Mouse (Mus musculus): Measurements from ENCODE around the gene Cyp19a1. TPM values are rescaled to one million over a fixed set of nuclear protein-coding genes. Genes with fewer than 3 reads are reported as not detected.

Gene Cyp19a1
- total RNA-seq (2021): not detected
- polyA plus RNA-seq (2012; rRNA removed): not detected in 2 replicates
- long read RNA-seq: 0 reads

GRCm38 (mm10) chr9:54268010-54268409, at the start of gene Cyp19a1:
Gene Cyp19a1 (minus strand): TSS chr9:54268110.
- no peak for DNase-seq

- no peak for DNase-seq
Measured at GRCm38 (mm10) chr9:54316363-54316762, 48.5 kb upstream of the Cyp19a1 start.

- no peak for DNase-seq
Measured at GRCm38 (mm10) chr9:54308751-54309358, 40.9 kb upstream of the Cyp19a1 start.

GRCm38 (mm10) chr9:54308209-54308608, 40.3 kb upstream of the Cyp19a1 start:
- no peak for DNase-seq

GRCm38 (mm10) chr9:54301255-54301654, 33.3 kb upstream of the Cyp19a1 start:
- DNase-seq: no peak

- DNase-seq: peak; percentile 20
Measured at GRCm38 (mm10) chr9:54299792-54300191, 31.9 kb upstream of the Cyp19a1 start.

- no peak for DNase-seq
Measured at GRCm38 (mm10) chr9:54299389-54299788, 31.5 kb upstream of the Cyp19a1 start.

GRCm38 (mm10) chr9:54287804-54288203, 19.9 kb upstream of the Cyp19a1 start:
- no peak for DNase-seq

GRCm38 (mm10) chr9:54286331-54286987, 18.5 kb upstream of the Cyp19a1 start, which contains the start of gene Gldn:
Gene Gldn (plus strand): TSS chr9:54286486.
- DNase-seq: peak; percentile 60

- DNase-seq: no peak
Measured at GRCm38 (mm10) chr9:54279046-54279589, 11.2 kb upstream of the Cyp19a1 start.

GRCm38 (mm10) chr9:54275283-54275682, 7.4 kb upstream of the Cyp19a1 start:
- DNase-seq: no peak

- DNase-seq: no peak
Measured at GRCm38 (mm10) chr9:54270889-54271288, 3.0 kb upstream of the Cyp19a1 start.

GRCm38 (mm10) chr9:54269987-54270386, 2.1 kb upstream of the Cyp19a1 start:
- no peak for DNase-seq

- DNase-seq: peak; percentile 20
Measured at GRCm38 (mm10) chr9:54264754-54265153, 3.2 kb downstream of the Cyp19a1 start.

- DNase-seq: no peak
Measured at GRCm38 (mm10) chr9:54244869-54245665, 22.8 kb downstream of the Cyp19a1 start.

- no peak for DNase-seq
Measured at GRCm38 (mm10) chr9:54227580-54227979, 40.3 kb downstream of the Cyp19a1 start.

GRCm38 (mm10) chr9:54216511-54216910, 51.4 kb downstream of the Cyp19a1 start:
- no peak for DNase-seq

- DNase-seq: no peak
Measured at GRCm38 (mm10) chr9:54214881-54215280, 53.0 kb downstream of the Cyp19a1 start.

- DNase-seq: no peak
Measured at GRCm38 (mm10) chr9:54194790-54195189, 73.1 kb downstream of the Cyp19a1 start.

- no peak for DNase-seq
Measured at GRCm38 (mm10) chr9:54191435-54191834, 76.5 kb downstream of the Cyp19a1 start.

GRCm38 (mm10) chr9:54182484-54182883, 85.4 kb downstream of the Cyp19a1 start:
- DNase-seq: no peak

- peak; percentile 59 for DNase-seq
Measured at GRCm38 (mm10) chr9:54181330-54181729, 86.6 kb downstream of the Cyp19a1 start.

GRCm38 (mm10) chr9:54180216-54180615, 87.7 kb downstream of the Cyp19a1 start:
- DNase-seq: no peak
